Mouse (Mus musculus) right cerebral cortex, postnatal 14 days (tissue): ENCODE measurements around the gene Ssbp4.
"Not testable (repeated sequence)": the region's sequence is repeated elsewhere in the genome, so short reads cannot be mapped to it uniquely, and the experiment has no call there.

Experiments
- DNase-seq: peaks from one replicate; pipeline ENCODE4 v3.0.0; 2022

Gene Ssbp4

DNA sequence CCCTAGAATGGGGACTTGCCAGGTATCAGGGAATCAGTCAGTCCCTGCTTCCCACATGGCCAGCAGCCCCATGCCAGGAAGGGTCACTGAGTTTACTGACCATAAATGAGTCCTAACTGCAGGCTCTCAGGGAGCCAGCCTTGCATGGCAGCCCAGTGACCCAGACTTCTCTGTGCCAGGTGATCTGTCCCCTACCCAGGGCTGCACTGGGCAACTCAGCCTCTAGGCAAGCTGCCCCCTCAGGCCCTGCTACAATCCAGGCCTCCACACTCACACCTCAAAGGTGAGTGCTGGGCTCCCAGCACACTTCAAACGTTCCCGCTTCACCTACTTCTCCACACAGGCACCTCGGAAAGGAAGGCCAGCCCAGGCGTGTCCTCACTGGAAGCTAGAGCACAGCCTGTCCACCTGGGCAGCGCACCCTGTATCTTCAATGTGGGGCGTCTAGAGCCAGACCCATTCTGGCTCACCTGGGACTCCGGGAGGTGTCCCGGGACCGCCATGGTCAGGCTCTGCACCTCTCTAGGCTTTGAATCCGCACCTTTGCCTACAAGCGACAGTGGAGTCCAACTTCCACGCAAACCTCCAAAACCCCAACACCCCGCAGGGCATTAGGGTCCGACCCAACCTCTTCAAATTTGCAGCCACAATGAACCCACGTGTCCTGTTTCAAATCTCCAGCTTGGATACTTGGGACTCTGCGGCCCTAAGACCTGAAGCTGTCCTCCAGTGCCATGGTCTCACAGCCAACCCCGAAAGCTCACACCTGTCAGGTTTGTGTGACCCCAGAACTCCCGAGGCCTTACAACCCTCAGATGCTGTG is 1.7 kb downstream of the Ssbp4 start:
- no peak for DNase-seq

DNA sequence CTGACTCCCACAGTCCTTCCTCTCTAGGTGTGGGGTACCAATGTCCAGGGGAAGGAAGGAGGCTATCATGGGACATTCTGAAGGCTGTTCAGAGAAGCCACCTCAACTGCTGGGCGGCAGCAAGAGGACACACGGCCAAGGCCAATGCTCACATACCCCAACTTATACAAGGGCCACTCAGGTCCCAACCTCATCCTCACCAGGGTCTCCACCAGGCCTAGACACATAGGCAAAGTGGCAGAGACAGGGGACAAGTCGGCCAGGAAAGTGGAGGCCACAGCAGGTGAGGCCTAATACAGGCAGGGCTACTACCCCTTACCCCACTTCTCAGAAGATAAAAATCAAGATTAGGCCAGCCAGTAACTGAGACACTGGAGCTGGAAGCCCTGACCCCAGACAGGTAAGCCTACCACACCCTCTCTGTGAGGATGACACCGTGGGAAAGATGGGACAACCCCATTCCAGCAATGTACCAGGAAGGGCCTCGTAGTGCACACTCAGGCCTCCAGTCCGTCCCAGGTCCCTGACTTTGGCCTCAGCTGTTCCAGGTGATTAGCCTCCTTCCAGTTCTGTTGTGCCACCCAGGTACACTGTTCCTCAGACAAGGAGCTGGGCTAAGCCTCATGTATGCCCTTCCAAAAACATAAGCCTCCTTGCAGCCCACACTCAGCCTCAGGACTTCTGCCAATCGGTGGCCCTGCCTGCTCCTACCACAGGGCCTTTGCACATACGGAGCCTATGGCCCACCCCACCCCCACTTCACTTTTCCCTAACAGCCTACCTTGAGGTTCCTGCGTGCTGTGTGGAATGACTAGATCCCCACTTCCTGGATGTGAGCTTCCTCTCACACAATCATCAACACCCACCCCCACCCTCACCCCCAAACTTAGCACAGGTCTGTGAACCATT is 2.5 kb downstream of the Ssbp4 start:
- no peak for DNase-seq

DNA sequence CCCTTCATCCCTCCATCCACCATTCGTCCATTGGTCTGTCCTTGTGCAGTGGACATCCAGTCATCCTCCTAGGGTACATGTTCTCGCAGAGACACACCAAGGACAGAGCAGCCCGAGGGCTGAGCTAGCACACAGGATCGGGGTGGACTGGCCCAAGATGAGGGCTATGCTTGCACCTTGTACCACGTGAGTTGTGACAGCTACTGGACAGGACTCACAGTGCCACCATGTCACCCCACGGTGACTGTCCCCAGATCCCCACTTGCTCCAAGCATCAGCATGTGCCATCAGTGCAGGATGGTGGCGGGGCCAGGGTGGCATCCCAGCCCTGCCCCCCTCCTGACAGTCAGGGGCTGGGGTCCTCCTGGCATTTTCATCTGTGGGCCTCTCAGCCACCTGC is 4.1 kb downstream of the Ssbp4 start:
- DNase-seq: no peak

DNA sequence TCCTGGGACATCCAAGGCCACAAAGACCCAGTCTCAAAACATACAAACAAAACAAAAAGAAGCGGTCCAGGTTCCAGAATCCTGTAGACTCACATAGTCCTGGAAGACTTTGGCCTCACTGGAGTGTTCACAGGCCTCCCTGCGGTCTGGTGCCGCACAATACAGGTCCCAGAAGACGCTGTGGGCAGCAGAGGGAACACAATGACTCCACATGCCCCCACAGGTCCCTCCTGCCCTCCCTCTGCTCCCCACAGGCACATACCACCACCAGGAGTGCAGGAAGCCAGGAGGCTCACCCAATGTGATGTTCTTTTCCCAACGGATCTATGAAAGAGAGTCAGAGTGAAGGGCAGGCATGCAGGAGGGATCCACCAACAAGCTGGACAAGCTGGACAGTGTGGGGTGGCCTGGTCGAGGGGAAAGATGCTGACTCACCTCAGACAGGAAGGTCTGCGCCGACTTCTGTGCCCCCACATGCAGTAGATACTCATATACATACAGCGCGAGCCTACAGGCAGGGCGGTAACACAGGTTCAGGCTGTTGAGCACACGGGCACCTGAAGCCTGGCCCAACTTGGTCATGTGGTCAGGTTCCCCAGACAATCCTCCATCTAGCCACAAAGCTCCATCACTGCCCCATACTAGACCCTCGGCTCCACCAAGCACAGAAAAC is 6.4 kb downstream of the Ssbp4 start:
- DNase-seq: no peak

DNA sequence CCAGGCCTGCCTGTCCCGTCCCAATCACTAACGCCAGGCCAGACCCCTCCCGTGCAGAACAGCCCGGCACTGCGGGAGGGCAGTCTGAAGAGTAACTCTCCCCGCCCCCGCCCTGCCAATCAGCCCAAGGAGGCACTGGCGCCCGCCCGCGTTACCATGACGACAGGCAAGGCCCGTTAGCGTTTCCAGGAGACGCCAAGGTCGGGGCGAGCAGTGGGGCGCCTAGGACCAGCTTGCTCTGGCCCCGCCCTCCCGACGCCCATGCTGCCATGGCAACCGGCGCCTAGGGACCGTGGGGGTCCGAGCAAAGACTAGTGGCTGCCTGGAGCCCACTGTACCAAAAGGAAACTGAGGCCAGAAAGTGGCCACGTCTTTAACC is 7.4 kb downstream of the Ssbp4 start:
- DNase-seq: peak; percentile 93

DNA sequence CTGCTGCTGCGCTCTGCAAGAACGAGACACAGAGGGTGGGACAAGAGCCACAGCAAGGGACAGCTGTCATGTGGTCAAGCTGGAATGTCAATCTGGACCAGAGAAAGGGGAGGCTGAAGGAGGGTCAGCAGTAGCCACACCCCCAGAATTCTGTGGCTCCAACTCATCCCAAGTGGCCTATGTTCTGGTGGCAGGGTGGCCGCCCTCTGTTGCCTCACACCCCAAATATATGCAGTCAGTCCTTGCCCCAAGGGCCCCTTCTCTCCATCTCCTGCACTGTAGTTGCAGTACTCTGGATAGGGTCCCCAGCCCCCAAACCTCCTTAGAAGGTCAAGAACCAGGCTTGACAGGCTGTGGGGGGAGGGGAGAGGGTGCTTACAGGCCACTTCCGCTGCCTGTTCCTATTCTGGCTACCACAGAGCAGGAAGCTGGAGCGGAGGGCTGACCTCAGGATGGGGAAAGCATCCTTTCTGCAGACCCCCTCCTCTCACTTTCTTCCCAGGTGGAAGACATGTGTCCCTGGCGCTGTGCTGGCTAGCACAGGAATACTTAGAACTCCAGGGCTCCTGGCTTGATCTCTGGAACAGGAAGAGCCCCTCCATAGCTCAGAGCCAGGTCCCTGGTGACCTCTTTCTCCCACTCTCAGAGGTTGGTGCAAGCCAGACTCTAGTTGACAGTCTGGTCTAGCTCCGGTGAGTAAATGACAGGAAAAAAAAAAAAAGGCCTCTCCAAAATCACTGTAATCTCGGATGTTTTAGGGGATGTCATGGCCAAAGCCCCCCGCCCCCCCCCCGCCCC is 8.0 kb downstream of the Ssbp4 start:
- peak; percentile 56 for DNase-seq

DNA sequence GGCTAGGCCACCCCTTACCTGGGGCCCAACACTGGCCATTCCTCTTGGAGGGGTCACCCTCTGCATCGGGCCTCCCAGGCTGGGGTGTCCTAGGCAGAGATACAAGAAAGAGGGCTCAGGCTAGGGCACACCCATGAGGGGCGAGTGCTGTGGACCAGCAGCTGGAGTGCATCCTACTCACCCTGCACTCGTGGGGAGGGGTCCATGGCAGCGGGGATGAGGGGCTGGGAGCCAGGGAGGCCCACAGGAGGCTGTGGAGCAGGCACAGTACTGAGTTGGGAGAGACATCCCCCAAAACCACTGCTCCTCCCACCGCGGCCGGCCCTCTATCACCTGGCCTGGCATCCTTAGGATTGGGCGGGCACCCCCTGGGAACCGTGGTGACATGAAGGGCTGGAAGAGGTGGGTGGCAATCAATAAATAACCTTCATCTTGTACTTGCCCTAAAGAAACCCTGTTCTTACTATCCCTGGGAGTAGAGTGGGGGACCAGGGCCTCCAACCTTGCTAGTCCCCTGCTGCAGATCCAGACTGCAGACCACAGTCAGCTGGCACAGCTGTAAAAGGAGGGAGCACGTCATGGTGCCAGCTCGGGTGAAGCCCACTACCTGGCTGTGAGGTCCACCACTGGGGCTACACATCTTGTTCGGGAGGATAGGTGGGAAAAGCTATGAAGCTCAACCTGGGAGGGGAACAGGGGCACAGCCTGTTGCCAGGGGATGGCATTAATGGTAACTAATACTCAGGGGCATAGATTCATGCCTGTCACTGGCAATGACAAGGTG is 9.0 kb downstream of the Ssbp4 start:
- no peak for DNase-seq

DNA sequence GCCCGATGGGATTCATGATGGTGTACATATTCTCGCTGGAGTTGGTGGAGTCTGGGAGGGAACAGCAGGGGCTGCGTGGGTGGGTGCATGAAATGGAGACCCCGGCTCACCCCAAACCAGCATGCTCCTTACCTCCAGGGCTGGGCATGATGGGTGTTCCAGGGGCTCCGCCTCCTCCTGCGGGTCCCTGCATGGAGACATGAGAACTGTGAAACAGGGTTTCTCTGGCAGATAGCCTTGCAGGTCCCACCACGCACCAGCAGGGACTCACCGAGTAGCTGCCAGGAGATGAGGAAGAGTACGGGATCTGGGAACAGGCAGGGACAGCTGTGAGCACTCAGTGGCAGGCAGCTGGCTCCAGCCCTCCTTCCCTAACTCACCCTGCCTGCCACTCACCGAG is 9.9 kb downstream of the Ssbp4 start:
- DNase-seq: no peak

DNA sequence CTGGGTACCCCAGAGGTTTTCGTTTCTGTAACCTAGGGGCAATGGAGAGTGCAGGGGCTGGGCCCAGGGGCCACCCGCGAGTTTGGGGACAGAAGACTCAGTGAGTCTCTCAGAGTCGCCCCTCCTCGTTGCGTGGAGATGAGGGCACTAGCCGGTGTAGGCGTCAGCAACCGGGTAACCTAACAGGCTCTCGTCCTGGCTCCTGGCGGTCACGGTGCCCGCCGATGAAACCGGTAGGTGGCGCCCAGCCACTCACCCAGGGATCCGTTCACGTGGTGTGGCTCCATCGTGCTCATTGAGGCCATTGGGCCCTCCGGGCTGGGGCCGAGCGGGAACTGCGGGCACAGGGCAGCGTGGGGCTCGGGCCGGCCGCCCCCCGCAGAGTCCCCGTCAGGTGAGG is 10.4 kb downstream of the Ssbp4 start:
- DNase-seq: peak; percentile 85

DNA sequence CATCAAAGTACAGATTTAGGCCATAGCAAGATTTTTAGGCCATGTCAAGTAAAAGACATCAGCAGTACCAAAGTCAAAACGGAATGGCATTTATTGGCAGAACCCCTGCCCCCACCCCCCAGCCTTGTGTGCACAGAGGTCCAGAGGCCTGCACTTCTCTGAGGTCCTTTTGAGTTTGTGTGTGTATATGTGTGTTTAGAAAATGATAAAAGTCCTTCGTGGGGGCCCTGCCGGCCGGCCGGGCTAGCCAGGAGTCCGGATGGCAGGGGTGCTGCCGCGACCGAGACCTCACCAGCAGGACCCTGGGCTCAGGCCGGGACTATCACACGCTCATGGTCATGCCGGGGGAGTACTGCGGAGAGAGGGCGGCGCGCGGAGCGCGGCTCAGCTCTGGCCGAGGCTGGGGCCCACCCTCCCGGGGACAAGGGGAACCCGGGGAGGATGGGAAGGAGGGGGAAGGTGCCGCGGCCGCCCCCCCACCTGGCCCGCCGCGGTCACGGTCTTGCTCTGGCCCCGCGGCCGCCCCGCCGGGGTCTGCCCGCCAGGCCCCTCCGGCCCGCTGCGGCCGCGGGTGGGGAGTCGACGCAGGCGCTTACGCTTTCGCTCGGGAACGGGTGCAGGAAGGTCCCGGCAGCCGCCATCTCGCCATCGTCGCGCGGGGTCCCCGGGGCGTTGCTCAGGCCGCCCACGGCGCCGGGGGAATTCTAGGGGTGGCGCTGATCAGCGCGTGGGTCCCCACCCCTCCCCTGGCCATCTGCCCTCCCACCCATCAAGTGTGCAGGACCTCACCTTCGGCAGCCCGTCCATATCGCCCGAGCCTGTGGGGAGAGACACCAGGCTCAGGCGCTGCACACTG is 11.0 kb downstream of the Ssbp4 start:
- no peak for DNase-seq

DNA sequence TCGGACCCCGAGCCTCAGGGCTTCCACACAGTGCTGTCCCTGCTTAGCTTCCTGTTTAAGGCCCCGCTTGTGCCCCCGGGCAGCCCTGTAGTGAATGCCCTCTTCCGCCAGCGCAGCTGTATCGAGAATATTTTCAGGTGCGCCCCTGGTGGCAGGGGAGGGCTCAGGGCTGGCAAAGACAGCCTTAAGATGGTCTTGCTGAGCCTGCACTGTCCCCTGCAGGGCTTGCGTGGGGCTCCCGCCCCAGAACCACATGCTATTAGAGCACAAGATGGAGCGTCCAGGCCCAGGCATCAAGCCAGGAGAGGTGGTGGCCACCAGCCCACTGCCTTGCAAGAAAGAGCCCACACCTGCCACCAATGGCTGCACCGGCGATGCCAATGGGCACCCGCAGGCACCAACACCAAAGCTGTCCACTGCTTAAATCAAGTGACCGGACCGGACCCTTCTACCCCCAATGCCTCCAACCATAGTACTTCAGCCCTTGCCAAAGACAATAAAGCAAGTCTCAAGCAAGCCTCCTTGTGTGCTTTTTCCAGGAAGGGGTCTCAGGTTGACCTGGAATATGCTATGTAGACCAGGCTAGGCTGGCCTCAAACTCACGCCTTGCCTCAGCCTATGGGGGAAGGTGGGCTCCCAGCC is 11.8 kb downstream of the Ssbp4 start:
- peak; percentile 60 for DNase-seq

DNA sequence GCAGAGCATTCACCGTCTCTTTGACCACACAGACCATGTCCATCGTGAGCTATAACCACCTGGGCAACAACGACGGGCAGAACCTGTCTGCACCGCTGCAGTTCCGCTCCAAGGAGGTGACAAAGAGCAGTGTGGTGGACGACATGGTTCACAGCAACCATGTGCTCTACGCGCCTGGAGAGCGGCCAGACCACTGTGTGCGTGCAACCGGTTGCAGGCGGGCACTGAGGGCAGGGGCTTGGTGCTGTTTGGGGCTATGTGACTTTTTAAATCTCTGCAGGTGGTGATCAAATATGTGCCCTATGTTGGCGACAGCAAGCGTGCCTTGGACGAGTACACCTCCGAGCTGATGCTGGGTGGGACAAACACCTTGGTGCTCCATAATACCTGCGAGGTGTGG is 12.5 kb downstream of the Ssbp4 start:
- DNase-seq: no peak

DNA sequence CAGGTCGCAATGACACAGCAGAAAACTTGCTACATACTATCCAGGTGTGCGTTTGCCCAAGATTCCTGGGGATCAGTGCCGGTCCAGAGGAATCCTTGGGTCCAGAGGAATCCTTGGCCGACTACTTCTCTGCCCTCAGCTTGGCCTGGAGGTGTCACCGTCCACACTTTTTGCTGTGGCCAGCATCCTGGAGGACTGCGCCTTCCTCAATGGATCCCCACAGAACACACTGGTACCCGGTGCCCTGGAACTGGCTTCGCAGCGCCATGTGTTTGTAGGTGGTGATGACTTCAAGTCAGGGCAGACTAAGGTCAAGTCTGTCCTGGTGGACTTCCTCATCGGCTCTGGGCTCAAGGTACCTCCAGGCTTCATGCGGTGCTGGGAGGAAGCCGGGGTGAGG is 12.9 kb downstream of the Ssbp4 start:
- DNase-seq: no peak

DNA sequence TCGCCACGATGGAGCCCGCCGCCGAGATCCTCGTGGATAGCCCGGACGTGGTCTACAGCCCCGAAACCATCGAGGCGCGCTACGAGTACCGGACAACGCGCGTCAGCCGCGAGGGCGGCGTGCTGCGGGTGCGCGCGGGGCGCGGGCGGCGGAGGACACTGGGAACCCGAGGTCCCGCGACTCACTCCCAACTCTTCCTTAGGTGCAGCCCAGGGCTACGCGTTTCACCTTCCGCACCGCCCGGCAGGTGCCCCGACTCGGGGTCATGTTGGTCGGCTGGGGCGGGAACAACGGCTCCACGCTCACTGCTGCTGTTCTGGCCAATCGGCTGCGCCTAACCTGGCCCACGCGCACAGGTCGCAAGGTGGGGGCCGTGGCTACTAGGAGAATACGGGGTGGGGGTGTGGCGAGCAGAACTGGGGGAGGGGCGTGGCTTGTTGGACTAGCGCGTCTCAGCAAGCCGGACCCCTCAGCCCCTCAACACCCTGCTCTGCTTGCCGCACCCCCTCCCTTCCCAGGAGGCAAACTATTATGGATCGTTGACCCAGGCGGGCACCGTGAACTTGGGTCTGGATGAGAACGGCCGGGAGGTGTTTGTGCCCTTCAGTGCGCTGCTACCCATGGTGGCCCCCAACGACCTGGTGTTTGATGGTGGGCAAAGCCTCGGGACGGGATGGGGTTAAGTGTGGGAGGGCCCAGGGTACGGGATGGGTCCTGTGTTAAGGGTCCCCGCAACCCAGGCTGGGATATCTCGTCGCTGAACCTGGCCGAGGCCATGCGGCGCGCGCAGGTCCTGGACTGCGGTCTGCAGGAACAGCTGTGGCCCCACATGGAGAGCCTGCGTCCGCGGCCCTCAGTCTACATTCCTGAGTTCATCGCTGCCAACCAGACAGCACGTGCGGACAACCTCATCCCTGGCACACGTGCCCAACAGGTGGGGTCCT is 13.8 kb downstream of the Ssbp4 start:
- peak; percentile 45 for DNase-seq

DNA sequence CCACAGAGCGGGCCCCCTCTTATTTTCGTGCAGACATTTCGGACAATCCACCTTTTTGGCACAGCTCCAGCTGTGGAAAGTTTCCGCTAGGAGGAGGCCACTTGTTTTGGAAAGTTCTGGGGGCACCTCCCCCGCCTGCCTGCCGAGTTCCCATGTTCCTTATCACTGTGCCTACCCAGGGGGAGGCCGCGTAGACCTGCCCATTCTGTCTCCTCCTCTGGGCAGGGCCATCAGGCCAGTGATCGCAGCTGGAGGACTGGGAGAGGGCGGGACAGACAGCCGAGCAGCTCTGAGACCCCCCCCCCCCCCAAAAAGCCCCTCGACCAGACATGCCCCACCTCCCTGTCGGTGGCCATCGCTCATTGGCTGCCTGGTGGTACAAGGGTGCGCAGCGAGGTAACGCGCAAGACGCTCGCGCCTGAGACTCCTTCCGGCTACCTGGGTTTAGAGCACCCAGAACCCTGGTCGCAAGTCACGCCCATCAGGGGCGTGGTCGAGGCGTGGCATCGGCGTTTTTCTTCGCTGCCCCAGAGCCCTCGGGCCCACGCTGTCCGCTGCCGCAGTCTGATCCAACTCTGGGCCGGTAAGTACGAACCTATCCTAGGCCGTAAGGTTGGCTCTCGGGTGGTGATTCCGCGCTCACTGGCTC is 14.6 kb downstream of the Ssbp4 start, which contains the start of gene Isyna1:
Isyna1 (plus strand) TSS at position 413 of the 649 bp plus-strand sequence.
- peak; percentile 69 for DNase-seq

DNA sequence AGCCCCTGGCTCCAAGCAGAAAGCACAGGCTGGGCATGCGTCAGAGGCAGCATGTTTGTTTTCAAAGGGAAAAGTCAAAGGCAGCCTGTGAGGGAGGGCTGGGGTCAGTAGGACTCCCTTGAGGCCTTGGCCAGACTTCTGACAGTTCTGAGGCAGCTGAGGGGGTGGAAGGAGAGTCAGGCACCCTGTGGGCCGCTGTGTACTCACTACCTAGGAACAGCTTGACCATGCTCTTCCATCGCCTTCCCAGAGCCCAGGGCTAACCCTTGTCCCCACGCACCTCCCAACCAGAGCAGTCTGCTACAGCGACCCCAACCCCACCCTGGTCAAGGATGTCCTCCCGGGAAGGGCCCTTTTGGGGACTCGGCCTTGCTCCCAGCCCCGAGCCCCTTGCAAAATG is 15.5 kb downstream of the Ssbp4 start:
- no peak for DNase-seq

DNA sequence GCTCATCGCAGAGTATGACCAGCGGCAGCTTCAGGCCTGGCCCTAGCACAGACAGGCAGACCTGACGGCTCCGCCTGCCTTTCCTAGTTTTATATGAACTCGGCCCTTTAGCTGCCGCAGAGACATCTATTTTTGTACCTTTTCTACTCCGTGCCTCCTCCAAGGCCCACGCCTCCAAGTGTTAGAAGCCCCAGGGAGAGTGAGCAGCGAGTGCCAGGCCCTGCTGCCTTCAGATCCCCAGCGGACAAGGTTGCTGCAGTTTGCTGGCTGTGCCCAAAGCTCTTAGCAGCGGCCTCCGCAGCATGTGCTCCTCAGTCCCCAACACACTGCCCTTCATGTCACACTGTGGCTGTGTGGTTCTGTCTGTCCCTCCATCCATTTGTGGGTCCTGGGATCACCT is 17.1 kb downstream of the Ssbp4 start:
- no peak for DNase-seq

DNA sequence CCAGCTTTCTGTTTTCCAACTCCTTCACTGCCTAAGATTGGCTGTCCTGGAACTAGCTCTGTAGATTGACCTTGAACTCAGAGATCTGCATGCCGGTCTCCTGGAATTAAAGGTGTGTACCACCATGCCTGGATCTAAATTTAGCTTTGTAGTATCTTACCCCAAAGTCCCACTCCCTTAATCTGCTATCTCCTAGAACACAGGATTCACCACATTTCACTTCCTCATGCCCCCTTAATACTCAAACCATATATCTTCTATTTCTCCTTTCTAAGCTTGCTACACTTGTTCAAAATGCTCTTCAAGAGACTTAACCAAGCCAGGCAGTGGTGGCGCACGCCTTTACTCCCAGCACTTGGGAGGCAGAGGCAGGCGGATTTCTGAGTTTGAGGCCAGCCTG is 20.7 kb downstream of the Ssbp4 start:
- DNase-seq: not testable (repeated sequence)

DNA sequence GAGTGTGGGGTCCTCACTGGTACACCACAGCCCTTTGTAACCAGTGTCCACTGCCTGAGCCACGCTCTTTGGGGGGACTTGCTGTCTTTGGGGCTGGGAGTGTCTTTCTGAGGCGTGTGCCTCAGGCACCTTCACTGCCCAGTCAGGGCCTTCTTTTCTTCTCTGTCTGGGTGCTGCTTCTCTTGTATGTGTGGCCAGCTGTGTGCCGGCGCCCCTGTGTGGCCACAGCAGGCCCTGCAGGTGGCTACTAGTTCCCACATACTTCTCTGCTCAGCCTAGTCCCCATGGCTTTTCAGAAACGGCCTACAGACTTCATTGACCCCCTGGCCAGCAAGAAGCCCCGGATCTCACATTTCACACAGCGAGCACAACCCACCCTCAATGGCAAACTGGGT is 23.4 kb downstream of the Ssbp4 start:
- DNase-seq: peak; percentile 55
